Mouse (Mus musculus): ENCODE measurements around the gene Rhebl1. TPM values are rescaled to one million over a fixed set of nuclear protein-coding genes. Genes with fewer than 3 reads are reported as not detected.

Rhebl1 gene
- polyA plus RNA-seq, 1 experiment: 0.24 TPM

DNA sequence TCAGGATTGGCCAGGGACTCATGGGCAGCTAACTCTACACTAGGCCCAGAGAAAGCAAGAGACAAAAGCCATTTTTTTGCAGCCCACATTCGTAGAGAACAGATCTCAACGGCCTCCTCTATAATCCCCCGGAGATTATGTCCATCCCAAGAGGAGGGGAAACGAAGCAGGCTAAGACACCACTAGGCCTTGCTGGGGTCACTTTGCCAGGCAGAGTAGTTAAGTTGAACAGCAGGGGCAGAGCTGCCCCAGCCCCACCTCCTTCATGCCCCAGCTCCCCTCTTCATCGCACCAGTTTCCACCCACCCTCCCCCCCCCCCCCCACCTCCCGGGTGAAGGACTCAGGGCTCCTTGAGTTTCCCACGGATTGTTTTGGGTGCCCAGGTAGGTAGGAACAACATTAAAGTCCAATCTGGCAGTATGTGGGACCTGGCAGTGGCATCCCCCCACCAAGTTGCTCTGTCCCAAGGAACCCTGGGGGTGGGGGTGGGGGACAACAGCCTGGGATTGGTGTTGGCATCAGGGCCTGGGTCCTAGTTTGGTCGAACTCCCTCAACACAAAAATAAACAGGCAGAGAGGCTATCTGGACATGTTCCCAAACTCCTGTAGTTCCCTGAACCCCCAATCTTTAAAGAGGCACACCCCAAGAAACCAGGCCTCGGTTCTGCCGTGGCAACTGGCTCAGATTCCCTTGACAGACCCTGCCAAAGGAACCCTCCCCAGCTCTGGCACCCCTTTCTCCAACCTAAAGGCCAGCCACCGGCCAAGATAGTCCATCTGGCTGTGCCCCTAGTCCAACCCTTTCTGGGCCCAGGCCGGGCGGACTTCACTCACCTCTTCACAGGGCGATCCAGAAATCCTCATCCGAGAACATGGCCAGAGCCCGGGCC lies 23.9 kb downstream of the Rhebl1 start:
- Histone ChIP-seq H3K27me3 (ENCODE audit: control insufficient read depth) (no peaks in the 10 kb centered on the region), H3K36me3 (ENCODE audit: control insufficient read depth) (peaks cover 35% of the 10 kb centered on the region), H3K4me1 (ENCODE audit: control insufficient read depth) (peaks cover 56% of the 10 kb centered on the region), H3K9me3 (ENCODE audit: control insufficient read depth, low read length) (no peaks in the 10 kb centered on the region), H3K4me3 (replicated peaks) (peak overlapping the region; percentile 99)
- no peak for TF ChIP-seq TAL1 (IDR thresholded peaks at IDR 0.05; ENCODE audit: low read length)
- no peak for TF ChIP-seq GATA1 (IDR thresholded peaks at IDR 0.05; ENCODE audit: low read length)

DNA sequence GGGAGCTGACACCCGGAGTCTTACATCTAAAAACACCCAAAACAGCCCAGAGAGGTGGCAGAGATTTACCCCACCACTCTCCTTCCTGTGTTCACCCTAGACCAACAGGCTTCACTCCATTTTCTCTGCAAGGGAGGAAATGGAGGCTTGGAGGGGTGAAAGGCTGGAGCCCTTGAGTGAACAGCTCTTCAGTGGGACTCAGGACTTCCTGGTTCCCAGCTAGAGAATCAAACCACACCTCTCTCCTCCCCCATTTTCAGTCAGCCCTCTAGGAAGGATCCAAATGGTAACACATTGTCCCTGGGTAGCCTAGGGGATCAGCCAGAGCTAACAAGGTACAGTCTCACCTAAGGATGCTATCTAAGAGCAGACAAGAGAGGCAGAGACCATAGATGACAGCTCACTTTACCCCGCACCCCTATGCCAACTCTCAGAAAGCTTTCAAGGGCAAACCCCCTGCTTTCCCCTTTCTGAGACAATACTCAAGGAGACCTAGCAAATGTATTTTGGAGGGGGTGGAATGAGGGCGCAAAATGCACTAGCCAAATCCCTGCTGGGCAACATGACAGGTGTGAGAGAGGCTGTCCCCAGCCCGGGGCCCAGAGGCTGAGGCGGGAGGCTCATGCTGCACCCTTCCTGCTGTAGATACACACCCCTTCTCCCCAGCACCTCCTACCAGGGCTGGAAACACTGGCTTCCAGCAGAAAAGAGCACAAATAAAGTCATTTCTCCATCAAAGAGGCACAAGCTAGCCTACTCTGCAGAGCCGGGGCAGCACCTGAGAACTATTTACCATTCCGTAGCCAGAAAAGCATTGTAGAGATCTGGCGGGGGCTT lies 24.8 kb downstream of the Rhebl1 start:
- H3K27me3 ChIP-seq (ENCODE audit: control insufficient read depth): no peaks in the 10 kb centered on the region
- H3K4me1 ChIP-seq (ENCODE audit: control insufficient read depth): peaks cover 56% of the 10 kb centered on the region

GRCm38 (mm10) chr15:98868346-98869063 lies 25.8 kb downstream of the Rhebl1 start:
- H3K9me3 ChIP-seq (ENCODE audit: control insufficient read depth, low read length): no peaks in the 10 kb centered on the region
- peaks cover 56% of the 10 kb centered on the region for H3K4me1 ChIP-seq (ENCODE audit: control insufficient read depth)
- H3K36me3 ChIP-seq (ENCODE audit: control insufficient read depth): peaks cover 55% of the 10 kb centered on the region
- H3K4me3 ChIP-seq (replicated peaks): peak overlapping the region; percentile 99
- H3K27me3 ChIP-seq (ENCODE audit: control insufficient read depth): no peaks in the 10 kb centered on the region
- TF ChIP-seq TAL1 (IDR thresholded peaks at IDR 0.05; ENCODE audit: low read length) (no peak), GATA1 (IDR thresholded peaks at IDR 0.05; ENCODE audit: low read length) (no peak)

More for the DNA sequence above, 24.8 kb downstream of the Rhebl1 start:
- no peak for TF ChIP-seq GATA1 (IDR thresholded peaks at IDR 0.05; ENCODE audit: low read length)
- no peak for TF ChIP-seq TAL1 (IDR thresholded peaks at IDR 0.05; ENCODE audit: low read length)
- H3K9me3 ChIP-seq (ENCODE audit: control insufficient read depth, low read length): no peaks in the 10 kb centered on the region
- peaks cover 44% of the 10 kb centered on the region for H3K36me3 ChIP-seq (ENCODE audit: control insufficient read depth)
- peak overlapping the region; percentile 99 for H3K4me3 ChIP-seq (replicated peaks)

DNA sequence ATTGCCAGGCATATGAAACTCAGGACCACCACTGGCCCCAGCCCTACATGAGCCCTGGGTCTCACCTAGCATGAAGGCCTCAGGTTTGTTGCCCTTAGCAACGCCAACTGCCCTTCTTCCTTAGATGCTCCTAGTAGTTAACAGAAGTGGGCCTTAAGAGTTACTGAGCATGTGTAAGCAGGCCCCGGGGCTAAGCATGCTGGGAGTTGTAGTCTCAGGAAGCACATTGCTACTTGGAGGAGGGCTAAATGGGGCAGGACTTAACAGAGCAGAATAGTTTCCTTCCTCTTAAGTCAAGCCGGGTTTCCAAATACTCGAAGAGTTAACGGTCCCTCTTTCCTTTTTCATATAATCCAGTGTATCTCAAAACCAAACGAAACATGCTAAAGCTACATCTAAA lies 27.0 kb downstream of the Rhebl1 start:
- H3K4me3 ChIP-seq (replicated peaks): peak overlapping the region; percentile 99
- H3K27me3 ChIP-seq (ENCODE audit: control insufficient read depth): no peaks in the 10 kb centered on the region
- TF ChIP-seq GATA1 (IDR thresholded peaks at IDR 0.05; ENCODE audit: low read length) (no peak), TAL1 (IDR thresholded peaks at IDR 0.05; ENCODE audit: low read length) (no peak)
- peaks cover 67% of the 10 kb centered on the region for H3K36me3 ChIP-seq (ENCODE audit: control insufficient read depth)
- H3K4me1 ChIP-seq (ENCODE audit: control insufficient read depth): peaks cover 45% of the 10 kb centered on the region
- no peaks in the 10 kb centered on the region for H3K9me3 ChIP-seq (ENCODE audit: control insufficient read depth, low read length)

- Histone ChIP-seq H3K4me3 (replicated peaks) (no peak overlapping the region), H3K36me3 (ENCODE audit: control insufficient read depth) (peaks cover 75% of the 10 kb centered on the region), H3K4me1 (ENCODE audit: control insufficient read depth) (peaks cover 43% of the 10 kb centered on the region), H3K9me3 (ENCODE audit: control insufficient read depth, low read length) (no peaks in the 10 kb centered on the region), H3K27me3 (ENCODE audit: control insufficient read depth) (no peaks in the 10 kb centered on the region)
- TF ChIP-seq GATA1 (IDR thresholded peaks at IDR 0.05; ENCODE audit: low read length) (no peak), TAL1 (IDR thresholded peaks at IDR 0.05; ENCODE audit: low read length) (no peak)
Observed at GRCm38 (mm10) chr15:98866501-98866900, 27.8 kb downstream of the Rhebl1 start.

GRCm38 (mm10) chr15:98865771-98866170 lies 28.6 kb downstream of the Rhebl1 start:
- Histone ChIP-seq H3K4me3 (replicated peaks) (no peak overlapping the region), H3K27me3 (ENCODE audit: control insufficient read depth) (no peaks in the 10 kb centered on the region), H3K36me3 (ENCODE audit: control insufficient read depth) (peaks cover 82% of the 10 kb centered on the region), H3K9me3 (ENCODE audit: control insufficient read depth, low read length) (no peaks in the 10 kb centered on the region), H3K4me1 (ENCODE audit: control insufficient read depth) (peaks cover 41% of the 10 kb centered on the region)
- TF ChIP-seq TAL1 (IDR thresholded peaks at IDR 0.05; ENCODE audit: low read length): no peak

DNA sequence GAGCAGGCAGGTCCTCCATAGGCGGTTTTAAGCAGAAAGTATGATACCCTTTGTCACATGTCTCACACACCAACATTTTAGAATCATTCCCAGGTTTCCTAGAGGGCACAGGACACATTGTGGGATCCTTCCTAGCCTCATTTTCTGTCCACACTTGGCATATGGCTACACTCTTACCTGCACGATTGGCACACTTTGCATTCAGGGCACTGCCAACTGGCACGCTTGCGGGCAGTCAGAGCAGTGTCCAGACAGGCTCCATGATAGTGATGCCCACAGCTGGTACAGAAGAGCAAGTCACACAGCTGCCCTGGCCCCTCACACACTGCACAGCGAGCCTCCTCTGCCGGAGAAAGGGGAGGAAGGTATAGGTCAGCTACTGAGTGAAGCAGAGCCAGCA lies 29.4 kb downstream of the Rhebl1 start:
- H3K9me3 ChIP-seq (ENCODE audit: control insufficient read depth, low read length): no peaks in the 10 kb centered on the region
- TF ChIP-seq TAL1 (IDR thresholded peaks at IDR 0.05; ENCODE audit: low read length) (no peak), GATA1 (IDR thresholded peaks at IDR 0.05; ENCODE audit: low read length) (no peak)
- no peak overlapping the region for H3K4me3 ChIP-seq (replicated peaks)
- no peaks in the 10 kb centered on the region for H3K27me3 ChIP-seq (ENCODE audit: control insufficient read depth)
- peaks cover 90% of the 10 kb centered on the region for H3K36me3 ChIP-seq (ENCODE audit: control insufficient read depth)
- peaks cover 33% of the 10 kb centered on the region for H3K4me1 ChIP-seq (ENCODE audit: control insufficient read depth)

- Histone ChIP-seq H3K27me3 (ENCODE audit: control insufficient read depth) (no peaks in the 10 kb centered on the region), H3K9me3 (ENCODE audit: control insufficient read depth, low read length) (no peaks in the 10 kb centered on the region), H3K4me3 (replicated peaks) (no peak overlapping the region), H3K36me3 (ENCODE audit: control insufficient read depth) (peaks cover 97% of the 10 kb centered on the region), H3K4me1 (ENCODE audit: control insufficient read depth) (peaks cover 19% of the 10 kb centered on the region)
- TF ChIP-seq TAL1 (IDR thresholded peaks at IDR 0.05; ENCODE audit: low read length) (no peak), GATA1 (IDR thresholded peaks at IDR 0.05; ENCODE audit: low read length) (no peak)
Observed at GRCm38 (mm10) chr15:98863451-98863958, 30.8 kb downstream of the Rhebl1 start.
